Mouse (Mus musculus) G1E (cell line): ENCODE measurements around the gene Gpr18.

Source experiments
- CTCF ChIP-seq: IDR thresholded peaks from 2 replicates; pipeline ENCODE4 v1.5.1; 2012; ENCODE audit warnings: low read depth, low read length, inconsistent platforms, mixed read lengths
- GATA1 ChIP-seq: IDR thresholded peaks from 2 replicates; pipeline ENCODE4 v1.6.1; 2012; ENCODE audit warnings: borderline replicate concordance, low read length, inconsistent platforms, mixed read lengths
- GATA2 ChIP-seq: IDR thresholded peaks from 2 replicates; pipeline ENCODE4 v1.6.1; 2012; ENCODE audit warnings: low read depth, low read length, inconsistent platforms, borderline replicate concordance
- POLR2AphosphoS5 ChIP-seq: IDR thresholded peaks from 2 replicates; pipeline ENCODE4 v1.6.1; 2012; ENCODE audit warnings: low read depth, low read length, inconsistent platforms; ENCODE audit not compliant: insufficient replicate concordance

- TF ChIP-seq CTCF (no peak), GATA2 (no peak), POLR2AphosphoS5 (no peak), GATA1 (no peak)
These were observed 20.3 kb downstream of the Gpr18 start for GRCm38 (mm10) chr14:121895316-121895715.
